Mouse (Mus musculus) stomach, postnatal 0 days (tissue): ENCODE measurements at regions not wholly inside any gene's neighbourhood (a gene's known extent, or its start where the extent isn't known, plus 50 kb on each side); places are given as distances from the start of the nearest gene placed in this dataset.

Experiments
- ATAC-seq: fragments of 200-750 bp; cut with Nextera tagmentation; 2 replicates; pipeline ENCODE4 v1.8.0; 2017; ENCODE audit not compliant: low FRiP score, low TSS enrichment
- DNase-seq: peaks from one replicate; pipeline ENCODE4 v3.0.0-alpha.2; 2016; ENCODE audit warnings: low spot score
- H3K27ac ChIP-seq: fragments of 300-500 bp; sonication (generic); replicated peaks from 2 replicates; pipeline ENCODE4 v1.5.1; 2014; ENCODE audit warnings: mild to moderate bottlenecking, control low read depth
- H3K27me3 ChIP-seq: fragments of 300-500 bp; sonication (generic); 2 replicates; pipeline ENCODE4 v1.6.1; 2014; ENCODE audit warnings: low read length; ENCODE audit not compliant: control insufficient read depth, insufficient read depth
- H3K36me3 ChIP-seq: fragments of 300-500 bp; sonication (generic); 2 replicates; pipeline ENCODE4 v1.6.1; 2014; ENCODE audit warnings: low read length, mixed read lengths; ENCODE audit not compliant: control insufficient read depth, insufficient read depth
- H3K4me1 ChIP-seq: fragments of 300-500 bp; sonication (generic); replicated peaks from 2 replicates; pipeline ENCODE4 v1.6.1; 2014; ENCODE audit warnings: antibody characterized with exemption; ENCODE audit not compliant: control insufficient read depth, insufficient read depth
- H3K4me2 ChIP-seq: fragments of 300-500 bp; sonication (generic); replicated peaks from 2 replicates; pipeline ENCODE4 v1.6.1; 2014; ENCODE audit warnings: low read depth, mild to moderate bottlenecking, control low read depth, moderate library complexity
- H3K4me3 ChIP-seq: fragments of 300-500 bp; sonication (generic); 2 replicates; pipeline ENCODE4 v1.5.1; 2014; ENCODE audit warnings: low read depth, low read length, control low read depth
- H3K9ac ChIP-seq: fragments of 300-500 bp; sonication (generic); 2 replicates; pipeline ENCODE4 v1.6.1; 2014; ENCODE audit warnings: mild to moderate bottlenecking, low read length, control low read depth, mixed read lengths
- H3K9me3 ChIP-seq: fragments of 300-500 bp; sonication (generic); 2 replicates; pipeline ENCODE4 v1.6.1; 2016; ENCODE audit warnings: low read length; ENCODE audit not compliant: control insufficient read depth
- CTCF ChIP-seq: IDR thresholded peaks from 2 replicates; pipeline ENCODE4 v1.5.1; 2016; ENCODE audit warnings: antibody characterized with exemption, low read depth, mild to moderate bottlenecking, moderate library complexity
- EP300 ChIP-seq: optimal IDR thresholded peaks from 2 replicates; pipeline ENCODE3; 2016; ENCODE audit warnings: antibody characterized with exemption
- WGBS: fragments of 180-500 bp; shearing (Covaris S2); extraction: QIAGEN DNeasy Blood & Tissue Kit; methylation state at CpG from one replicate; pipeline ENCODE4 v1.1.7; 2014; 5-methylcytosine and 5-hydroxymethylcytosine counted together

DNA sequence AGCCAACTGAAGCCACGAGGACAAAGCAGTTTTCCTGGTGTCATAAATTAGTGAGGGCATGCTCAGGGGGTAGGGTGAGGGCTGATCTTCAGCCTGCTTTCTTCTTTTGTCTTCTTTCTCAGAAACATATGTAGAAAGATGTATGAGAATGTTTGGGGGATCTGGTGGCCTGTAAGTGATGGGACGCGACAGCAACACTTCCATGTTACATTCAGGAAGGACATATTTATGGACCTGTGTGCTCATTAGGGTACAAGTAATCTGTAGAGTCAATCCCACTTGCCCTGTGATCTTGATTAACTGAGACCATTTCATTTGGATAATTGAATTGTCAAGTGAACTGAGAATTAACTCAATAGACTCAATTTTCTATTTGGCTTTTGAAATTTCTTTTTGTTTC, 486.1 kb upstream of the Fam160b2 start:
- H3K9ac ChIP-seq = no peak overlapping the region
- no peak overlapping the region for H3K4me2 ChIP-seq
- no peaks in the 10 kb centered on the region for H3K9me3 ChIP-seq
- WGBS = 85% methylated on average over 3 of the region's 3 CpGs
- no peaks in the 10 kb centered on the region for H3K27me3 ChIP-seq
- no peaks in the 10 kb centered on the region for H3K36me3 ChIP-seq
- no peak overlapping the region for H3K4me3 ChIP-seq
- DNase-seq (no peak), ATAC-seq (no peak)
- H3K27ac ChIP-seq = no peak overlapping the region
- H3K4me1 ChIP-seq = no peaks in the 10 kb centered on the region
- no peak for TF ChIP-seq CTCF
- no peak for TF ChIP-seq EP300

DNA sequence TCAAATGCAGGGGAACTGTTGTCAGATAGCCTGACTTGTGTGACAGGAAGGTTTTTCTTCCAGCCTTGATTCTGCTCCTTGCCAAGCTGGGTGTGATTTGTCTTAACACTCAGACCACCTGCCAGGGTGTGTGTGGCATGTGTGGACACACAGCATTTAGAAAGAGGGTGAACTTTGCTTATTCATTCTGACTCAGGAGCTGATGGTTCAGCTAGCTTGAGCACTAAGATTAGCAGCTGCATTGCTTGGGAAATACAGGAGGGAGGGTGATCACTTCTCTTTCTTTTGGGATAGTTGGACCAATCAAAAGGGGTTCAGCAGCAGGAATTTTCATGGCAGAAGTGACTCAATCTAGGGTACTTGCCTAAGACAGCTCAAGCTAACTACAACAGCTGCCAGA, 482.7 kb upstream of the Fam160b2 start:
- Histone ChIP-seq H3K9me3 (no peaks in the 10 kb centered on the region), H3K27ac (no peak overlapping the region), H3K4me2 (no peak overlapping the region), H3K4me1 (no peaks in the 10 kb centered on the region), H3K9ac (no peak overlapping the region), H3K4me3 (no peak overlapping the region), H3K27me3 (no peaks in the 10 kb centered on the region), H3K36me3 (no peaks in the 10 kb centered on the region)
- TF ChIP-seq EP300 (no peak), CTCF (no peak)
- DNase-seq = no peak
- ATAC-seq = no peak

DNA sequence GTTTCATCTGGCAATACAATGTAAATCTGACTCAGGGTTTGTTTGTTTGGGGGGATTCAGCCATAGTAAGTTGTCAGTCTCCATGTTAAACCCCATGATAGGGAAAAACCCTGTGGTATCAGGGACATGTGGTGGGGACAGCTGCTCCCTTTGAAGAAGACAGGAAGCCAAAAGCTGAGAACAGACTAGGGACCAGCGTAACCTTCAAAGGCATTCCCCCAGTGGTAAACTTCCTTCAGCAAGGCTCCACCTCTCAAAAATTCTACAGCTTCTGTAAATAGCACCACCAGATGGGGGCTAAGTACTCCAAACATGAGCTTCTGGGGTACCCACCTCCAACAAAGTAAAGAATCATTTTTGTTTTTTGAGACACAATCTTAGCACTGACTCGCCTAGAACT, 476.0 kb upstream of the Fam160b2 start:
- TF ChIP-seq CTCF = no peak
- no peak for TF ChIP-seq EP300

DNA sequence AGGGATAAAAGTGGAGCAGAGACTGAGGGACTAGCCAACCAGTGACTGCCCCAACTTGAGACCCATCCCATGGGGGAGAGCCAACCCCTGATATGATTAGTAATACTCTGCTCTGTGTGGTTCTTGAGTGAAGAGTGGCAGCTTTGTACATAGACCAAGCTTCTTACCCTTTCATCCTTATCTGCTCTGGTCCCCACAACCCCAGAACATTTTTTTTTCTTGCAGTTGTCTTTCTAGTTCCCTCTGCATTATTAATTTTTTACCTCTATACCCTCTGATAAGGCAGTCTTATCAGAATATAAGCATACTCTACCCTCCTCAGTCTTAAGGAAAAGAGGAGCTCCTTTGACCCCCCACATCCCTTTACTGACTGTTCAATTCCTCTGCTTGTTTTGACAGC, 474.4 kb upstream of the Fam160b2 start:
- Histone ChIP-seq H3K36me3 (no peaks in the 10 kb centered on the region), H3K9me3 (no peaks in the 10 kb centered on the region), H3K9ac (no peak overlapping the region), H3K27me3 (no peaks in the 10 kb centered on the region), H3K4me2 (no peak overlapping the region), H3K4me1 (no peaks in the 10 kb centered on the region), H3K4me3 (no peak overlapping the region), H3K27ac (no peak overlapping the region)
- no peak for DNase-seq
- TF ChIP-seq EP300 (no peak), CTCF (no peak)
- no peak for ATAC-seq

More for the DNA sequence above, 476.0 kb upstream of the Fam160b2 start:
- Histone ChIP-seq H3K4me3 (no peak overlapping the region), H3K4me2 (no peak overlapping the region), H3K4me1 (no peaks in the 10 kb centered on the region), H3K36me3 (no peaks in the 10 kb centered on the region), H3K27ac (no peak overlapping the region), H3K9me3 (no peaks in the 10 kb centered on the region), H3K27me3 (no peaks in the 10 kb centered on the region), H3K9ac (no peak overlapping the region)
- DNase-seq (no peak), ATAC-seq (no peak)
- 72% methylated on average over 2 of the region's 2 CpGs for WGBS

DNA sequence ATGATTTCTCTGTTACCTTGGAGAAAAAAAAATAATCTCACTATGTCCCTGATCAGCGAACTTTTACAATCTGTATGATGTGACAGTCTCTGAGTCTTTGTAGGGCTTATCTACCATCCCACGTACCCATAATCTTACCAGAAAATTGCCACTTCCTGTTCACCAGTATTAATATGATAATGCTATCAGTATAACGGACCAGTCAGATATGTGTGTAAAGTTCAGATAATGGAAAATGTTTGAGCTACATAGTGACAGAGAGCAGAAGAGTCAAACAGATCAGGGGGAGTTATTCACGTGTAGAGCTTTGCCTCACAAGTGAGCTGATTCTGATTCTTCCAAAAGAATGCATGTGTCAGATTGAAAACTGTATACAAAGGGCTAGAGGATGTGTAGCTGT, 466.0 kb upstream of the Fam160b2 start:
- no peaks in the 10 kb centered on the region for H3K27me3 ChIP-seq
- no peaks in the 10 kb centered on the region for H3K9me3 ChIP-seq
- H3K4me2 ChIP-seq = no peak overlapping the region
- no peak overlapping the region for H3K27ac ChIP-seq
- ATAC-seq (no peak), DNase-seq (no peak)
- no peak overlapping the region for H3K4me3 ChIP-seq
- no peak for TF ChIP-seq EP300
- no peak for TF ChIP-seq CTCF
- H3K9ac ChIP-seq = no peak overlapping the region
- 63% methylated on average over 4 of the region's 4 CpGs for WGBS
- no peaks in the 10 kb centered on the region for H3K4me1 ChIP-seq
- no peaks in the 10 kb centered on the region for H3K36me3 ChIP-seq

DNA sequence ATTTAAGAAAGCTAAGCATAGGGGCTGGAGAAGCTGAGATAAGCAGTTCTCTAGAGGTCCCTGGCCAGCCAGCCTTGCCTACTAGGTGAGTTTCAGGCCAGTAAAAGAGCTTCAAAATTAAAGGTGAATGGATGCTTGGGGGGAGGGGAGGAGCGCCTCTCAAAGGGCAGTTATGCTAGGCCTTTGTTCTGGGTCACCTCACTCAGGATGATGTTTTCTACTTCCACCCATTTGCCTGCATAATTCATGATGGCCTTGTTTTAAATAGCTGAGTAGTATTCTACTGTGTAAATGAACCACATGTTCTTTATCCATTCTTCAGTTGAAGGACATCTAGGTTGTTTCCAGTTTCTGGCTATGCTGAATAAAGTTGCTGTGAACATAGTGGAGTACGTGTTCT, 457.0 kb upstream of the Fam160b2 start:
- Histone ChIP-seq H3K27ac (no peak overlapping the region), H3K4me1 (no peaks in the 10 kb centered on the region), H3K9ac (no peak overlapping the region), H3K9me3 (no peaks in the 10 kb centered on the region), H3K4me2 (no peak overlapping the region), H3K27me3 (no peaks in the 10 kb centered on the region), H3K36me3 (no peaks in the 10 kb centered on the region), H3K4me3 (no peak overlapping the region)
- 96% methylated on average over 2 of the region's 2 CpGs for WGBS
- no peak for ATAC-seq
- no peak for TF ChIP-seq EP300
- TF ChIP-seq CTCF = no peak
- no peak for DNase-seq

DNA sequence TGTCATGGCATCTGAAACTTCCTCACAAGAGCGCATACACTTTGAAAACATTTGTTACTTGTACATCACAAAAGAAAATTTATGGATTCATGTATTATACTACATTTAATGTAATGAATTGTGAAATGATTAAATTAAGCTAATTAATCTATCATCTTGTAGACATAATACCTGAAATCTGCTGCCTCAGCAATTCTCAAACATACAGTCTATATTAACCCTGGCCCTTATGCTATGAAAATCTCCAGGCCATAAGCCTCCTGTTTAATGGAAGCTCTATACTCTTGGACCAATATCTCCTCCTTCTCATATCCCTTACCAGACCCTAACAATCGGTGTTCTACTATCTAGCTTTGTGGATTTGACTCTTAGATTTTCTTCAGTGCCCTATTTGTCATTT, 455.8 kb upstream of the Fam160b2 start:
- H3K9me3 ChIP-seq = no peaks in the 10 kb centered on the region
- no peak overlapping the region for H3K4me2 ChIP-seq
- no peaks in the 10 kb centered on the region for H3K27me3 ChIP-seq
- TF ChIP-seq EP300 (no peak), CTCF (no peak)
- H3K27ac ChIP-seq = no peak overlapping the region
- 84% methylated on average over 2 of the region's 2 CpGs for WGBS
- H3K36me3 ChIP-seq = no peaks in the 10 kb centered on the region
- H3K4me3 ChIP-seq = no peak overlapping the region
- no peaks in the 10 kb centered on the region for H3K4me1 ChIP-seq
- ATAC-seq (no peak), DNase-seq (no peak)
- H3K9ac ChIP-seq = no peak overlapping the region
